Mouse (Mus musculus): ENCODE measurements at regions not wholly inside any gene's neighbourhood (a gene's known extent, or its start where the extent isn't known, plus 50 kb on each side); places are given as distances from the start of the nearest gene placed in this dataset.
A peak's percentile ranks its signal among the peaks of the same experiment; 100 is the strongest.
"Not testable (repeated sequence)": the region's sequence is repeated elsewhere in the genome, so short reads cannot be mapped to it uniquely, and the experiment has no call there.

GRCm38 (mm10) chr3:69669541-69669940 lies 52.2 kb upstream of the Nmd3 start:
- DNase-seq: peak in 1 of 2 experiments; percentile 56

- DNase-seq: no peak
These were observed 54.0 kb upstream of the Nmd3 start for GRCm38 (mm10) chr3:69667820-69668219.

GRCm38 (mm10) chr3:69667359-69667758 lies 54.4 kb upstream of the Nmd3 start:
- DNase-seq: peak in 1 of 2 experiments; percentile 12

GRCm38 (mm10) chr3:69664277-69664676 lies 57.5 kb upstream of the Nmd3 start:
- no peak for DNase-seq

DNA sequence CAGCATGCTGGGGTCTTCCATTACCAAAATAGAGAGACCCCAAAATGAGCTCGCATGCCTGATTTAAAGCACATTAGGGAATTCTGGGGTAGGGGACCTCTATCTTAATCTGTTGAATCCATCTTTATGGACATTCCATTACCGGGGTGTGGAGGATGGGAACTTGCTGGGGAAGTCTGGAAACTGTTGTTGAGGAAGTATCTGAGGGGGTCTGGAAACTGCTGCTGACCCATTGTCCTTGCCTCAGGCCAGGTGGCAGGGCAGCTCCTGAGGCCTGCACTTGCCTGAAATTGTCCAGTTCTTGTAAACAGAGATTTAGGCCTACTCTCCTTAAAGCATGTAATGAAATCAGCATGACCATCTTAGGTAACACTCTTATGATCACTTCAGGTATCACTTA lies 59.4 kb upstream of the B3galnt1 start:
- DNase-seq: no peak

DNA sequence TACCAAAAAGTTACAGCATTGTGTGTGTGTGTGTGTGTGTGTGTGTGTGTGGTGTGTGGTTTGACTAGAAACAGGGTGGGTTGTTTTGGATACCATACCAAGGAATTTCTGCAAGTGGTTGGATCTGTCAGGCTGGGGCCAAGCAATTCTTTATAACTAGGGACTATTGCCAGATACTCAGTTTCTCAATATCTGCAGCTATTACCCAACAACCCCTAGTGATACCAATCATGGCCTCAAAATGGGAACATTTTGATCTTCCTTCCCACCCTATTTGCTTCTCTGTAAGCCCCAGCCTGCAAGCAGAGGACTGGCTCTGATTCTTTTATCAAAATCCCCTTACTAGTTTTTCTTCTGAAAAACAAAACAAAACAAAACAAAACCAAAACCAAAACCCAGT lies 58.8 kb upstream of the B3galnt1 start:
- peak; percentile 35 to 52 for DNase-seq

DNA sequence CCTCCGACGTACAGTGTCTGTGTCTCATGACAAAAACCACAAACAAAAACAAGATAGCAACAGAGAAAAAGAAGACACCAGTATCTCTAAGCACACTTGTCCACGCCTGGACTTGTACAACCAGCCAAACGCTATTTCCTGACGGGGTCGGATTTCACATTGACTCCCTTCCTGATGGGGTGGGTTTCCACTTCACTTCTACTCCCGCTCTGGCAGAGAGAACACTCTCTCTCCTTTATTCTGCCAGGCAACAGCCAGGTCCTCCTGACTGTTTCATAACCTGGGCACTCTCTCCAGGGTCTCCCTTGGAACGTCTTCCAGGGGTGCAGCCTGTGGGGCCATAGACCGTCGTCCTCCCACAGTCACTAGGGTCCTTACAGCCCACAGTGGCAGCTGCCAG lies 56.9 kb upstream of the B3galnt1 start:
- peak; percentile 19 to 28 for DNase-seq

DNA sequence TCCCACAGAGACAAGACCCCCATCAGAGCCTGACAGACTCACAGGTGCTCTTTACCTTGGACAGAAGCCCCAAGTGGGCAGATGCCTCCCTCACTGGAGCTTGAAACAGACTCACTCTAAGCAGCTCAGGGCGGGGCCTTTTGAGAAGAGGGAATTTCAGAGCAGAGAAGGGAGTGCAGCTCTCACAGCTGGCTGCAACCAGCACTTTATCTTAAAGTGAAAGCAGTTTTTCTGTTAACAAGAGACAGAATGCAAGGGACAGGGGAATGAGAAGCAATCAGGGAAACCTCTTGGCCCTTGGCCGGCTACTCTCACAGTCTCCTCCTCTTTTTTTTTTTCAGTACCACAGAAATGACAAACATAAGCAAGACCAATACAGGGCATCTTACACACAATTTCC lies 56.2 kb upstream of the B3galnt1 start:
- DNase-seq: peak; percentile 60 to 76

DNA sequence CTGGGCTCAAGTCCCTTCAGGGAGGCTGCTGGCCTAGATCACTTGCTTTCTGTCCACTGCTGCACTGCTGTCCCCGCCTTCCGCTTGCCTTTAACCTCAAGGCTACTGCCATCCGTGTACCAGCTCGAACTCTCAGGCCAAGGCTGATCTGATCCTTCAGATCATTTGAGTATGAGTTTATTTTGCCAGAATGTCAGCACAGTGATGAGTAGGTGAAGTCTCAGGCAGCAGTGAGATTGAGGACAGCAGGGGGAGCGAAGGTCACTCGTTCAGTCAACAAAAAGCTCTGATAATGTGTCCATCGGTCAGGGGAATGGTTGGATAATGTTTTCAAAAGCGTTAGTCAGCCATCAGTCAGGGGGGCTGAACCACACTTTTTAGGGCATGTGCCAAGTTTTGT lies 54.6 kb upstream of the B3galnt1 start:
- not testable (repeated sequence) for DNase-seq

DNA sequence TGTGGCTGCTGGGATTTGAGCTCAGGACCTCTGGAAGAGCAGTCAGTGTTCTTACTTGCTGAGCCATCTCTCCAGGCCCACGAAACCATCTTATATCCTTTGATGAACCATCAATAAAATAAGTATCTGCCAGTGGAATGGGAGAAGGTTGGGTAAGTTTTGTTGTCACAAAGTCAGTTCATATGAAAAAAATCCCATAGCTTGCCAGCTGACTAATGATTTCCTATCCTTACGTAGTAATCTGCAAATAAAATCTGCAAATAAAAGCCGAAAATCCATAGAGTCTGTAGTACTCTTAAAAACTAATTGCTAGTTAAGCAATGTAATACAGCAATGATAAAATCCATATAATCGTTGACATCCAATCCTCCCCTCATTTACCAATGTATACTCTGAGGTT lies 50.8 kb upstream of the B3galnt1 start:
- DNase-seq: no peak

Measured in heart, adult 18-20 months (tissue).